Mouse (Mus musculus): ENCODE measurements around the gene Dgat2. TPM values are rescaled to one million over a fixed set of nuclear protein-coding genes. Genes with fewer than 3 reads are reported as not detected.
A peak's percentile ranks its signal among the peaks of the same experiment; 100 is the strongest.

The Dgat2 gene
- polyA plus RNA-seq, 1 experiment from 2014 or later: 9.7 TPM

GRCm38 (mm10) chr7:99158904-99159303, 23.6 kb downstream of the Dgat2 start:
- no peak overlapping the region for H3K27ac ChIP-seq (replicated peaks)
- no peak overlapping the region for H3K4me3 ChIP-seq
- no peak overlapping the region for H3K9ac ChIP-seq (replicated peaks)
- H3K4me2 ChIP-seq (replicated peaks): no peak overlapping the region
- H3K36me3 ChIP-seq: no peaks in the 10 kb centered on the region
- H3K27me3 ChIP-seq: no peaks in the 10 kb centered on the region
- no peaks in the 10 kb centered on the region for H3K9me3 ChIP-seq
- peaks cover 13% of the 10 kb centered on the region for H3K4me1 ChIP-seq
- WGBS: 59% methylated on average over 5 of the region's 5 CpGs
- ATAC-seq (ENCODE audit: low FRiP score, low read depth): no peak

- no peak for ATAC-seq (ENCODE audit: low FRiP score, low read depth)
- WGBS: 90% methylated on average over 8 of the region's 8 CpGs
- H3K27ac ChIP-seq (replicated peaks): no peak overlapping the region
- no peak overlapping the region for H3K4me2 ChIP-seq (replicated peaks)
- H3K36me3 ChIP-seq: no peaks in the 10 kb centered on the region
- H3K4me1 ChIP-seq: peaks cover 13% of the 10 kb centered on the region
- H3K4me3 ChIP-seq: no peak overlapping the region
- H3K27me3 ChIP-seq: no peaks in the 10 kb centered on the region
- H3K9me3 ChIP-seq: no peaks in the 10 kb centered on the region
- H3K9ac ChIP-seq (replicated peaks): no peak overlapping the region
Observed at GRCm38 (mm10) chr7:99158011-99158410, 24.5 kb downstream of the Dgat2 start.

GRCm38 (mm10) chr7:99156737-99157136, 25.8 kb downstream of the Dgat2 start:
- Histone ChIP-seq H3K4me2 (replicated peaks) (no peak overlapping the region), H3K4me3 (no peak overlapping the region), H3K27ac (replicated peaks) (no peak overlapping the region), H3K9ac (replicated peaks) (no peak overlapping the region), H3K27me3 (no peaks in the 10 kb centered on the region), H3K9me3 (no peaks in the 10 kb centered on the region), H3K4me1 (peaks cover 13% of the 10 kb centered on the region), H3K36me3 (no peaks in the 10 kb centered on the region)
- WGBS: 84% methylated on average over 10 of the region's 10 CpGs
- ATAC-seq (ENCODE audit: low FRiP score, low read depth): no peak

- Histone ChIP-seq H3K4me1 (peaks cover 13% of the 10 kb centered on the region), H3K36me3 (no peaks in the 10 kb centered on the region), H3K4me3 (0 out of 2 replicates have a peak overlapping the region, but pooled peaks have one; percentile 7), H3K27ac (replicated peaks) (0 out of 2 replicates have a peak overlapping the region, but pooled peaks have one; percentile 22), H3K9ac (replicated peaks) (no peak overlapping the region; the same call in 1 of the 2 replicates), H3K9me3 (no peaks in the 10 kb centered on the region), H3K4me2 (replicated peaks) (peak overlapping the region; percentile 42), H3K27me3 (no peaks in the 10 kb centered on the region)
- 26% methylated on average over 17 of the region's 17 CpGs for WGBS
- peak; percentile 76 for ATAC-seq (ENCODE audit: low FRiP score, low read depth)
Observed at GRCm38 (mm10) chr7:99155311-99156289, 26.9 kb downstream of the Dgat2 start.

GRCm38 (mm10) chr7:99154648-99155151, 27.8 kb downstream of the Dgat2 start:
- ATAC-seq (ENCODE audit: low FRiP score, low read depth): peak; percentile 66
- peaks cover 13% of the 10 kb centered on the region for H3K4me1 ChIP-seq
- no peaks in the 10 kb centered on the region for H3K27me3 ChIP-seq
- WGBS: 58% methylated on average over 8 of the region's 8 CpGs
- H3K9me3 ChIP-seq: no peaks in the 10 kb centered on the region
- no peak overlapping the region for H3K4me2 ChIP-seq (replicated peaks)
- no peak overlapping the region for H3K4me3 ChIP-seq
- no peak overlapping the region for H3K27ac ChIP-seq (replicated peaks)
- H3K36me3 ChIP-seq: no peaks in the 10 kb centered on the region
- H3K9ac ChIP-seq (replicated peaks): no peak overlapping the region

GRCm38 (mm10) chr7:99153686-99154202, 28.8 kb downstream of the Dgat2 start:
- H3K36me3 ChIP-seq: no peaks in the 10 kb centered on the region
- H3K9me3 ChIP-seq: no peaks in the 10 kb centered on the region
- H3K4me1 ChIP-seq: peaks cover 13% of the 10 kb centered on the region
- 90% methylated on average over 11 of the region's 11 CpGs for WGBS
- no peak for ATAC-seq (ENCODE audit: low FRiP score, low read depth)
- H3K27me3 ChIP-seq: no peaks in the 10 kb centered on the region
- H3K4me3 ChIP-seq: no peak overlapping the region
- no peak overlapping the region for H3K27ac ChIP-seq (replicated peaks)
- no peak overlapping the region for H3K9ac ChIP-seq (replicated peaks)
- H3K4me2 ChIP-seq (replicated peaks): no peak overlapping the region

GRCm38 (mm10) chr7:99152756-99153155, 29.8 kb downstream of the Dgat2 start:
- Histone ChIP-seq H3K36me3 (no peaks in the 10 kb centered on the region), H3K4me3 (no peak overlapping the region), H3K9ac (replicated peaks) (no peak overlapping the region), H3K4me1 (peaks cover 13% of the 10 kb centered on the region), H3K4me2 (replicated peaks) (no peak overlapping the region), H3K27ac (replicated peaks) (no peak overlapping the region), H3K9me3 (no peaks in the 10 kb centered on the region), H3K27me3 (no peaks in the 10 kb centered on the region)
- 87% methylated on average over 8 of the region's 8 CpGs for WGBS
- no peak for ATAC-seq (ENCODE audit: low FRiP score, low read depth)

GRCm38 (mm10) chr7:99151342-99151741, 31.2 kb downstream of the Dgat2 start:
- Histone ChIP-seq H3K4me3 (no peak overlapping the region), H3K27ac (replicated peaks) (no peak overlapping the region), H3K27me3 (no peaks in the 10 kb centered on the region), H3K9ac (replicated peaks) (no peak overlapping the region), H3K36me3 (no peaks in the 10 kb centered on the region), H3K9me3 (no peaks in the 10 kb centered on the region), H3K4me1 (peaks cover 13% of the 10 kb centered on the region), H3K4me2 (replicated peaks) (no peak overlapping the region)
- 7% methylated on average over 7 of the region's 7 CpGs for WGBS
- ATAC-seq (ENCODE audit: low FRiP score, low read depth): 0 out of 2 replicates have a peak, but pooled peaks have one; percentile 35

- H3K36me3 ChIP-seq: no peaks in the 10 kb centered on the region
- H3K4me2 ChIP-seq (replicated peaks): no peak overlapping the region
- no peak overlapping the region for H3K4me3 ChIP-seq
- H3K9ac ChIP-seq (replicated peaks): no peak overlapping the region
- no peak for ATAC-seq (ENCODE audit: low FRiP score, low read depth)
- 62% methylated on average over 1 of the region's 1 CpGs for WGBS
- H3K9me3 ChIP-seq: no peaks in the 10 kb centered on the region
- H3K27me3 ChIP-seq: peaks cover 11% of the 10 kb centered on the region; the same call in 1 of the 2 replicates
- H3K27ac ChIP-seq (replicated peaks): no peak overlapping the region
- H3K4me1 ChIP-seq: no peaks in the 10 kb centered on the region
Observed at GRCm38 (mm10) chr7:99149017-99149416, 33.5 kb downstream of the Dgat2 start.

- Histone ChIP-seq H3K9ac (replicated peaks) (no peak overlapping the region), H3K36me3 (no peaks in the 10 kb centered on the region), H3K4me3 (no peak overlapping the region), H3K4me1 (no peaks in the 10 kb centered on the region), H3K9me3 (no peaks in the 10 kb centered on the region), H3K27me3 (peaks cover 14% of the 10 kb centered on the region; the same call in 1 of the 2 replicates), H3K4me2 (replicated peaks) (no peak overlapping the region), H3K27ac (replicated peaks) (no peak overlapping the region)
- ATAC-seq (ENCODE audit: low FRiP score, low read depth): no peak
- WGBS: 89% methylated on average over 7 of the region's 7 CpGs
Observed at GRCm38 (mm10) chr7:99147494-99147893, 35.0 kb downstream of the Dgat2 start.

- H3K27ac ChIP-seq (replicated peaks): no peak overlapping the region
- H3K4me3 ChIP-seq: no peak overlapping the region
- 77% methylated on average over 7 of the region's 7 CpGs for WGBS
- H3K9me3 ChIP-seq: no peaks in the 10 kb centered on the region
- no peaks in the 10 kb centered on the region for H3K36me3 ChIP-seq
- H3K4me2 ChIP-seq (replicated peaks): no peak overlapping the region
- ATAC-seq (ENCODE audit: low FRiP score, low read depth): no peak
- H3K9ac ChIP-seq (replicated peaks): no peak overlapping the region
- peaks cover 20% of the 10 kb centered on the region; the same call in 1 of the 2 replicates for H3K27me3 ChIP-seq
- peaks cover 4% of the 10 kb centered on the region for H3K4me1 ChIP-seq
Observed at GRCm38 (mm10) chr7:99146906-99147305, 35.6 kb downstream of the Dgat2 start.

- H3K4me3 ChIP-seq: no peak overlapping the region
- H3K4me2 ChIP-seq (replicated peaks): no peak overlapping the region
- no peaks in the 10 kb centered on the region for H3K36me3 ChIP-seq
- no peak overlapping the region for H3K27ac ChIP-seq (replicated peaks)
- no peak for ATAC-seq (ENCODE audit: low FRiP score, low read depth)
- H3K4me1 ChIP-seq: peaks cover 7% of the 10 kb centered on the region
- 75% methylated on average over 7 of the region's 7 CpGs for WGBS
- H3K9me3 ChIP-seq: no peaks in the 10 kb centered on the region
- H3K27me3 ChIP-seq: peaks cover 21% of the 10 kb centered on the region; the same call in 1 of the 2 replicates
- H3K9ac ChIP-seq (replicated peaks): no peak overlapping the region
Observed at GRCm38 (mm10) chr7:99146011-99146410, 36.5 kb downstream of the Dgat2 start.

All from midbrain, embryonic 12.5 days (tissue).